ENCODE assay signal across 27 mouse cellular contexts in genomic region chr8:13217093-13217492, GRCm38 (mm10). TPM values are rescaled to one million over a fixed set of nuclear protein-coding genes. Genes with fewer than 3 reads are reported as not detected.
DNase-seq lines count a peak whose midpoint lies in the region; ATAC-seq and TF ChIP-seq lines count a peak whose summit lies in the region.
"Had no signal": no experiment of that assay in that cellular context is flagged by ENCODE, and none has a peak within 500 bp of the region (broad histone marks: within the 10 kb centered on the region; RNA-seq: fewer than 3 reads in every experiment).

No protein-coding gene starts in this region.

- no peak overlapping the region for H3K4me3 ChIP-seq in gastrocnemius, adult 2 months
- no peak overlapping the region for H3K4me3 ChIP-seq in heart, embryonic 11.5 days (ENCODE audit: low read depth, low read length)
- no peak overlapping the region for H3K4me3 ChIP-seq in heart, embryonic 16.5 days (ENCODE audit: low read length)
- H3K4me3 ChIP-seq in heart, adult 2 months = no peak overlapping the region
- H3K4me3 ChIP-seq: embryonic facial prominence, embryonic 10.5 days; embryonic facial prominence, embryonic 13.5 days; erythroblast, embryonic 14.5 days; forebrain, embryonic 12.5 days; forebrain, embryonic 15.5 days; heart, embryonic 12.5 days; hindbrain, embryonic 12.5 days; hindbrain, embryonic 15.5 days had no signal

- H3K79me2 ChIP-seq in heart, adult 2 months (replicated peaks; ENCODE audit: control insufficient read depth, insufficient read depth, low read length) = no peaks in the 10 kb centered on the region

- DNase-seq in gastrocnemius, adult 2 months = peak; percentile 20
- no peak for DNase-seq in gastrocnemius, postnatal 14 days
- DNase-seq in heart, adult 18-20 months = no peak
- no peak for DNase-seq in heart, adult 2 months
- DNase-seq: adrenal gland, adult 8-10 months; adrenal gland, postnatal 25 days; cerebellum, adult 11-12 months; cerebellum, adult 8-10 months; cerebellum, postnatal 10 days; cerebellum, postnatal 36 days; embryo, embryonic 11 days; gastrocnemius, postnatal 10 days; heart, postnatal 10 days; kidney, adult 18-20 months; kidney, adult 9 months had no signal

- intact Hi-C loops in gastrocnemius, adult 2 months (cut with DNase I) = no loop called here
- intact Hi-C loops in gastrocnemius, postnatal 14 days (cut with DNase I; ENCODE audit: low total_unique reads) = no loop called here
- intact Hi-C loops in heart, adult 2 months (cut with DNase I) = no loop called here

- TF ChIP-seq POLR2A in heart, adult 2 months (IDR thresholded peaks at IDR 0.05; ENCODE audit: insufficient read depth, low read depth, low read length) = no peak

- peaks cover 15% of the 10 kb centered on the region for H3K4me1 ChIP-seq in heart, embryonic 11.5 days (ENCODE audit: control insufficient read depth, insufficient read depth, low read length)
- peaks cover 19% of the 10 kb centered on the region for H3K4me1 ChIP-seq in heart, embryonic 16.5 days (ENCODE audit: control insufficient read depth, insufficient read depth, low read length)
- peaks cover 3% of the 10 kb centered on the region; the same call in 1 of the 2 replicates for H3K4me1 ChIP-seq in heart, adult 2 months (ENCODE audit: control insufficient read depth, insufficient read depth, low read length)

- 30% methylated on average over 5 of the region's 5 CpGs for WGBS in heart, embryonic 11.5 days (ENCODE audit: insufficient replicate concordance)
- WGBS in heart, embryonic 16.5 days = 22% methylated on average over 5 of the region's 5 CpGs
- WGBS in heart, adult 2 months = 43% methylated on average over 5 of the region's 5 CpGs

- TF ChIP-seq CTCF in gastrocnemius, adult 2 months (IDR thresholded peaks at IDR 0.05) = no peak
- TF ChIP-seq CTCF in heart, adult 2 months (IDR thresholded peaks at IDR 0.05) = no peak

- H3K9me3 ChIP-seq in heart, embryonic 11.5 days (replicated peaks; ENCODE audit: control insufficient read depth, low read length) = no peaks in the 10 kb centered on the region
- H3K9me3 ChIP-seq in heart, embryonic 16.5 days (replicated peaks; ENCODE audit: control insufficient read depth, low read length) = no peaks in the 10 kb centered on the region
- H3K9me3 ChIP-seq: embryonic facial prominence, embryonic 10.5 days; embryonic facial prominence, embryonic 13.5 days; forebrain, embryonic 12.5 days; forebrain, embryonic 15.5 days; heart, embryonic 12.5 days; hindbrain, embryonic 12.5 days; hindbrain, embryonic 15.5 days had no signal

- no peaks in the 10 kb centered on the region for H3K27me3 ChIP-seq in heart, embryonic 11.5 days (ENCODE audit: control insufficient read depth, insufficient read depth, low read length)
- H3K27me3 ChIP-seq in heart, embryonic 16.5 days (ENCODE audit: control insufficient read depth, insufficient read depth, low read length) = no peaks in the 10 kb centered on the region
- H3K27me3 ChIP-seq in heart, adult 2 months (ENCODE audit: control insufficient read depth, insufficient read depth, low read length) = no peaks in the 10 kb centered on the region
- H3K27me3 ChIP-seq: embryonic facial prominence, embryonic 13.5 days; forebrain, embryonic 15.5 days; heart, embryonic 12.5 days; hindbrain, embryonic 12.5 days; hindbrain, embryonic 15.5 days had no signal

- no peak for TF ChIP-seq EP300 in heart, adult 2 months (IDR thresholded peaks at IDR 0.05; ENCODE audit: insufficient read depth, low read depth, low read length)

- 0 out of 2 replicates have a peak overlapping the region, but pooled peaks have one; percentile 10 for H3K9ac ChIP-seq in heart, embryonic 11.5 days (ENCODE audit: low read depth, low read length)
- H3K9ac ChIP-seq in heart, embryonic 16.5 days (ENCODE audit: low read length) = no peak overlapping the region
- no peak overlapping the region for H3K9ac ChIP-seq in heart, adult 2 months (ENCODE audit: low read depth, low read length)
- H3K9ac ChIP-seq: forebrain, embryonic 12.5 days; forebrain, embryonic 15.5 days; heart, embryonic 12.5 days; hindbrain, embryonic 12.5 days; hindbrain, embryonic 15.5 days had no signal

- H3K4me2 ChIP-seq in heart, embryonic 11.5 days = no peak overlapping the region
- H3K4me2 ChIP-seq in heart, embryonic 16.5 days (ENCODE audit: low read depth, low read length) = no peak overlapping the region
- H3K4me2 ChIP-seq: embryonic facial prominence, embryonic 13.5 days; forebrain, embryonic 12.5 days; forebrain, embryonic 15.5 days; heart, embryonic 12.5 days; hindbrain, embryonic 12.5 days; hindbrain, embryonic 15.5 days had no signal

- no peak for ATAC-seq in heart, embryonic 11.5 days (replicated peaks; ENCODE audit: insufficient number of reproducible peaks, low FRiP score, low TSS enrichment)
- ATAC-seq in heart, embryonic 16.5 days (replicated peaks; ENCODE audit: extremely low read depth, insufficient read depth, low FRiP score) = no peak
- ATAC-seq: activated CD4-positive, CD25-positive, alpha-beta regulatory T cell, adult 4 months; forebrain, embryonic 15.5 days had no signal

- 0 out of 2 replicates have a peak, but pooled peaks cover 3% of the 10 kb centered on the region for H3K36me3 ChIP-seq in heart, embryonic 11.5 days (ENCODE audit: control insufficient read depth, insufficient read depth, low read length)
- H3K36me3 ChIP-seq in heart, embryonic 16.5 days (ENCODE audit: control insufficient read depth, insufficient read depth) = 0 out of 2 replicates have a peak, but pooled peaks cover 3% of the 10 kb centered on the region
- H3K36me3 ChIP-seq in heart, adult 2 months (ENCODE audit: control insufficient read depth, insufficient read depth, low read length) = no peaks in the 10 kb centered on the region
- H3K36me3 ChIP-seq: embryonic facial prominence, embryonic 10.5 days; embryonic facial prominence, embryonic 13.5 days; forebrain, embryonic 12.5 days; forebrain, embryonic 15.5 days; hindbrain, embryonic 12.5 days; hindbrain, embryonic 15.5 days had no signal

- peak overlapping the region; percentile 40; the same call in 1 of the 2 replicates for H3K27ac ChIP-seq in gastrocnemius, adult 2 months
- peak overlapping the region; percentile 50; the same call in 1 of the 2 replicates for H3K27ac ChIP-seq in heart, embryonic 11.5 days (ENCODE audit: low read depth, low read length)
- H3K27ac ChIP-seq in heart, embryonic 16.5 days (ENCODE audit: low read length) = 0 out of 2 replicates have a peak overlapping the region, but pooled peaks have one; percentile 29
- H3K27ac ChIP-seq in heart, adult 2 months = no peak overlapping the region
- H3K27ac ChIP-seq: embryonic facial prominence, embryonic 10.5 days; embryonic facial prominence, embryonic 13.5 days; forebrain, embryonic 12.5 days; forebrain, embryonic 15.5 days; hindbrain, embryonic 12.5 days; hindbrain, embryonic 15.5 days had no signal

RNA-seq across cellular contexts. Expression of gene Grtp1, which starts 16.7 kb away (rescaled TPM):
- total RNA-seq in gastrocnemius, adult 2 months (2021) = 10 to 100 TPM in 1 of 2 experiments, 1 to 10 TPM in 1; 9.7 to 20.6 TPM
- 10 to 100 TPM; 10.1 to 12.4 TPM for total RNA-seq in gastrocnemius, postnatal 14 days (2021)
- polyA plus RNA-seq in heart, embryonic 11.5 days (2014; fragmentation: Nextera tagmentation; extraction: Ambion mirVana) = 28.2 and 30.6 TPM in 2 replicates
- 1 to 10 TPM; 4.9 to 5.1 TPM for total RNA-seq in heart, adult 18-20 months (2021)
- 11.0 and 12.2 TPM in 2 replicates for polyA plus RNA-seq in heart, embryonic 16.5 days (2015; fragmentation: Nextera tagmentation; extraction: Ambion mirVana)
- 1 to 10 TPM; 3.9 to 5.1 TPM for total RNA-seq in heart, adult 2 months (2021)
- polyA plus RNA-seq in heart, adult 2 months (2012; rRNA removed) = 3.8 and 5.6 TPM in 2 replicates

RNA-seq across cellular contexts. Expression of gene Adprhl1, which starts 36.9 kb away (rescaled TPM):
- 100 to 1,000 TPM in 1 of 2 experiments, 10 to 100 TPM in 1; 44.7 to 101 TPM for total RNA-seq in gastrocnemius, adult 2 months (2021)
- total RNA-seq in gastrocnemius, postnatal 14 days (2021) = 10 to 100 TPM; 51.9 to 71.6 TPM
- 132 and 142 TPM in 2 replicates for polyA plus RNA-seq in heart, embryonic 11.5 days (2014; fragmentation: Nextera tagmentation; extraction: Ambion mirVana)
- 100 to 1,000 TPM; 577 to 637 TPM for total RNA-seq in heart, adult 18-20 months (2021)
- polyA plus RNA-seq in heart, embryonic 16.5 days (2015; fragmentation: Nextera tagmentation; extraction: Ambion mirVana) = 250 and 252 TPM in 2 replicates
- total RNA-seq in heart, adult 2 months (2021) = 100 to 1,000 TPM; 587 to 599 TPM
- polyA plus RNA-seq in heart, adult 2 months (2012; rRNA removed) = 371 and 464 TPM in 2 replicates
- total RNA-seq: hematopoietic stem cell, adult 5-6 weeks had no signal
- polyA plus RNA-seq: activated CD4-positive, CD25-positive, alpha-beta regulatory T cell, adult 4 months; embryonic facial prominence, embryonic 13.5 days; erythroblast, embryonic 14.5 days; forebrain, embryonic 12.5 days; forebrain, embryonic 15.5 days had no signal

RNA-seq across cellular contexts. Expression of gene Lamp1, which starts 58.1 kb away (rescaled TPM):
- total RNA-seq in gastrocnemius, adult 2 months (2021) = 100 to 1,000 TPM; 378 to 400 TPM
- total RNA-seq in gastrocnemius, postnatal 14 days (2021) = 100 to 1,000 TPM; 222 to 232 TPM
- polyA plus RNA-seq in heart, embryonic 11.5 days (2014; fragmentation: Nextera tagmentation; extraction: Ambion mirVana) = 334 and 393 TPM in 2 replicates
- 100 to 1,000 TPM; 405 to 445 TPM for total RNA-seq in heart, adult 18-20 months (2021)
- polyA plus RNA-seq in heart, embryonic 16.5 days (2015; fragmentation: Nextera tagmentation; extraction: Ambion mirVana) = 317 and 318 TPM in 2 replicates
- 100 to 1,000 TPM; 406 to 437 TPM for total RNA-seq in heart, adult 2 months (2021)
- polyA plus RNA-seq in heart, adult 2 months (2012; rRNA removed) = 462 and 645 TPM in 2 replicates

Comparison
In these comparisons a context has a peak if more than half of its experiments do, and no peak if none do; other contexts are left out.
1. RNA of gene Adprhl1, which starts 36.9 kb away (total RNA-seq): 577 to 637 TPM in heart, adult 18-20 months and 587 to 599 TPM in heart, adult 2 months; 44.7 to 101 TPM in gastrocnemius, adult 2 months and 51.9 to 71.6 TPM in gastrocnemius, postnatal 14 days; every median in the first group is over 4 times any median in the second.